Mouse (Mus musculus): ENCODE measurements around the gene Btg1-ps1.
"Not testable (repeated sequence)": the region's sequence is repeated elsewhere in the genome, so short reads cannot be mapped to it uniquely, and the experiment has no call there.

Btg1-ps1 gene

DNA sequence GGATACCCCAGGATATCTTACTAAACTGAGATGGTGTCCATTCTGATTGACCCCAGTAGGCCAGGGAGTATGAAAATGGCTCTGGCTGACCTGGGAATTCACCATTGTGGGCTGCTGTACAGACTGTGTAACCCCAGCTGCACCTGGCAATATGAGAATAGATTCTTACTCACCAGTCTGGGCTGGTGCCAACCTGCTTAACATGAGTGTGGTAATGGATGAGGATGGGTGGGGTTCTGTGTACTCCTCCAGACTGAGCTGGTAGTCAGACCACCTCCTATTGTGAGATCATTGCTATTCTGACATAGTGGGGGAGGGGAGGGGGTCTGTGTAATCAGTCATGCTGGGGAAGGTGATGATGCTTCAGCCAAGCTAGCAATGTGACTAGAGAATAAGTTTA, at the start of gene Btg1-ps1:
Btg1-ps1 (minus strand) TSS at position 219 of the 400 bp plus-strand sequence.
- DNase-seq (ENCODE audit: low spot score in 2 of 2), result not testable (repeated sequence)

DNA sequence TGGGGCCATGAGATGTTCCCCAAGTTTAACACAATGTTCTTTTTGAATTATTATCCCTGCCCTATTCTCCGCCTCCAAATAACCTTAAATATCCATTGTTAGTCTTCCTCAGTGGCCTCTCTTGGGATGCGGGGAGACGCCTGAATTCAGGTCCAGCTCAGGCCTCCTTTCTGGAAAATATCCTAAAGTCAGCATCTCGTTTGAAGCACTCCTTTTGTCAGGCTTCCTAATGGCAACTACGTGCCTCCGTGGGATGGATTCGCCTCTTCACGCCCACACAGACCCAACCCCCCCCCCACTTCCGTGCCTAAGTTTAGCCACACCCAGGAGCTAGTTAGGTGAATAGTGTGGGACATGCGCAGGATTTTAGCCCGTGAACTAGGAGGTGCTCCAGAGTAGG, 47.6 kb upstream of the Btg1-ps1 start, which contains the start of gene Rhox10:
Rhox10 (plus strand) TSS at position 301 of the 400 bp plus-strand sequence.
- DNase-seq (ENCODE audit: low spot score in 2 of 2), result no peak

- no peak for DNase-seq (ENCODE audit: low spot score in 2 of 2)
Measured at GRCm38 (mm10) chrX:38061544-38061943, 42.9 kb upstream of the Btg1-ps1 start.

- not testable (repeated sequence) for DNase-seq (ENCODE audit: low spot score in 2 of 2)
Measured at GRCm38 (mm10) chrX:38043014-38043413, 24.4 kb upstream of the Btg1-ps1 start, which contains the start of gene Btg1-ps2. Gene Btg1-ps2, minus strand, starts transcription at chrX:38043114.

DNA sequence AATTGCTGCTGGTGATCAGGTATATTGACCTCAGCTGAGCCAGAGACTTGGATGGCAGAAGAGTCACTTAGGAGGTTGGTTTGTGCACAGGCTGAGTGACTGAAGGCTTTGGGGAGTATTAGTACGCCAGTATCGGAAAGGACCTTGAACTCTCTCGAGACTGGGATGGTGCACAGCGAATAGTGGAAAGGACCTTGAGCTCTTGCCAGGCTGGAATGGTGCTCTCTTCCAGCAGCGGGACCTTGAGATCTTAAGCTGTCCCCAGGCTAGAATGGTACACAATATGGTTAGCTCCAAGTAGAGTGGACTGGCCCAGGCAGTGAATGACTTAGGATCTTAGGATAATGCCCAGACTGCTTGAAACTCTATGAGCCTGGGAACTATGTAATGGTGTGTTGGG, 21.1 kb upstream of the Btg1-ps1 start:
- DNase-seq (ENCODE audit: low spot score in 2 of 2), result no peak

DNA sequence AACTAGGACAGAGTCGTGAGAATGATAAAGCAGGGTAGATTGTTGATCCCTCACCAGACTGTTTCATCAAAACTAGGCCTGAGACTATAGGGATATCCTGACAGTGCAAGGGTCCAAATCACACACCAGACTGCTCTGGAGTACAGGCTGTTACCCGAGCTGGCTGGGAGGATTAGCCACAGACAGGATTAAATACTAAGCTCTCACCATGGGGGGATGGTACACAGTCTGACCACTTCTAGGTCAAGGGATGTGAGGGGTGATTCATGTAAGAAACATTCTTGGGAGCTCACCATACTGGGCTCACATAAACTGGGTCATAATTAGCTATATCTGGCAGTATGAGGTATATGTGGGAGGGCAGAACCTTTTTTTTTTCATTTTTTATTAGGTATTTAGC, 15.2 kb upstream of the Btg1-ps1 start:
- DNase-seq (ENCODE audit: low spot score in 2 of 2), result no peak

- no peak for DNase-seq (ENCODE audit: low spot score in 2 of 2)
Measured at GRCm38 (mm10) chrX:38008756-38009155, 9.9 kb downstream of the Btg1-ps1 start.
